Mouse (Mus musculus) neutrophil, adult 83 days (primary cell): ENCODE measurements around the gene Msx3. TPM values are rescaled to one million over a fixed set of nuclear protein-coding genes. Genes with fewer than 3 reads are reported as not detected.

Source experiments
- total RNA-seq, 2 experiments: library from RNA; stranded (reverse); gene quantifications; one replicate each; pipeline ENCODE4 v1.2.4; 2023

Msx3 gene
- total RNA-seq, result not detected

GRCm38 (mm10) chr7:140048361-140049114 is at the start of gene Msx3:
TSS of gene Msx3 (minus strand) at chr7:140049089.

GRCm38 (mm10) chr7:140092924-140093528 is 44.1 kb upstream of the Msx3 start, which contains the start of gene Prap1:
TSS of gene Prap1 (plus strand) at chr7:140093395.

GRCm38 (mm10) chr7:140082242-140082678 is 33.4 kb upstream of the Msx3 start, which contains the start of gene Caly:
TSS of gene Caly (minus strand) at chr7:140082548.

GRCm38 (mm10) chr7:140036281-140037170 is 12.4 kb downstream of the Msx3 start, which contains the start of the genes Zfp511 and Tubgcp2:
TSS of gene Zfp511 (plus strand) at chr7:140036391.
TSS of gene Tubgcp2 (minus strand) at chr7:140036669.

Other genes with a start within 250 kb of the Msx3 start
- not detected for gene Adgra1, start 214.9 kb downstream of the Msx3 start, total RNA-seq
- not detected for gene Kndc1, start 154.4 kb downstream of the Msx3 start, total RNA-seq
- not detected for gene Utf1, start 105.3 kb downstream of the Msx3 start, total RNA-seq
- 10 to 100 TPM; 11.8 to 15.1 TPM for gene 6430531B16Rik, start 70.3 kb downstream of the Msx3 start, total RNA-seq
- gene Adam8, start 56.5 kb downstream of the Msx3 start, total RNA-seq, result 100 to 1,000 TPM; 574 to 698 TPM
- gene Zfp511, start 12.7 kb downstream of the Msx3 start, total RNA-seq, result 10 to 100 TPM; 15.4 to 20.4 TPM
- 10 to 100 TPM; 21.1 to 24.4 TPM for gene Tubgcp2, start 12.4 kb downstream of the Msx3 start, total RNA-seq
- not detected for gene Caly, start 33.5 kb upstream of the Msx3 start, total RNA-seq
- gene Prap1, start 44.3 kb upstream of the Msx3 start, total RNA-seq, result not detected
- 1 to 10 TPM; 6.8 to 9.8 TPM for gene Fuom, start 53.4 kb upstream of the Msx3 start, total RNA-seq
- gene Paox, start 66.7 kb upstream of the Msx3 start, total RNA-seq, result 1 to 10 TPM; 6.1 to 8.1 TPM
- gene Echs1, start 67.4 kb upstream of the Msx3 start, total RNA-seq, result 10 to 100 TPM; 32.0 to 35.8 TPM
- 1 to 10 TPM; 5.2 to 8.1 TPM for gene Mtg1, start 88.5 kb upstream of the Msx3 start, total RNA-seq
- not detected for gene Sprn, start 105.8 kb upstream of the Msx3 start, total RNA-seq
- not detected for gene Olfr522, start 115.7 kb upstream of the Msx3 start, total RNA-seq
- gene Olfr523, start 124.1 kb upstream of the Msx3 start, total RNA-seq, result not detected
- gene Olfr524, start 156.9 kb upstream of the Msx3 start, total RNA-seq, result not detected
- not detected for gene Cd163l1, start 169.2 kb upstream of the Msx3 start, total RNA-seq
- gene 5830411N06Rik, start 198.2 kb upstream of the Msx3 start, total RNA-seq, result not detected